Mouse (Mus musculus): ENCODE results near the gene Dtx1. TPM values are rescaled to one million over a fixed set of nuclear protein-coding genes. Genes with fewer than 3 reads are reported as not detected.
A peak's percentile ranks its signal among the peaks of the same experiment; 100 is the strongest.

The Dtx1 gene
- polyA plus RNA-seq, 1 experiment from 2014 or later: 6.8 TPM

DNA sequence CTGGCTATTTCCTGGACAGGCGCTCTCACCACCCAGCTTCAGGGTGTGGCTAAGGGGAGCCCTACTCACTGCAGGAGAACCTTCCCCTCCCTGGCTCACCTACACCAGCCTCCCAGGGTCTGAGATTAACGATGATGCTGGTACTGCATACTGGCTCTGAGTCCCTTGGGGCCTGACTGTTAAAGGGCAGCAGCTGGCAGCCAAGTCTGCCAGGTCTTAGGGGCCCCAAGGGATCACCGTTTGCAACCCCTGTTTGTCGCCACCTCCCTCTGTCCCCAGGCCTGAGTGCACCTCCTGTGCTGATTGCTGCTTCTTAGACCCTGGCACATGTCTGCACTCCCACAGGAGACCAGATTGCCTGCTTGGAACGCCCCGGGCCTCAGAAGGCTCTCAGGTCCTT, 7.3 kb downstream of the Dtx1 start:
- Histone ChIP-seq H3K4me2 (no peak overlapping the region), H3K27ac (no peak overlapping the region), H3K36me3 (no peaks in the 10 kb centered on the region), H3K27me3 (peaks cover 83% of the 10 kb centered on the region), H3K4me1 (replicated peaks) (peaks cover 43% of the 10 kb centered on the region), H3K9me3 (no peaks in the 10 kb centered on the region), H3K9ac (replicated peaks) (no peak overlapping the region), H3K4me3 (replicated peaks) (no peak overlapping the region)
- 42% methylated on average over 6 of the region's 6 CpGs for WGBS
- ATAC-seq (ENCODE audit: insufficient number of reproducible peaks, insufficient read depth, low FRiP score, low TSS enrichment, low read depth): no peak

DNA sequence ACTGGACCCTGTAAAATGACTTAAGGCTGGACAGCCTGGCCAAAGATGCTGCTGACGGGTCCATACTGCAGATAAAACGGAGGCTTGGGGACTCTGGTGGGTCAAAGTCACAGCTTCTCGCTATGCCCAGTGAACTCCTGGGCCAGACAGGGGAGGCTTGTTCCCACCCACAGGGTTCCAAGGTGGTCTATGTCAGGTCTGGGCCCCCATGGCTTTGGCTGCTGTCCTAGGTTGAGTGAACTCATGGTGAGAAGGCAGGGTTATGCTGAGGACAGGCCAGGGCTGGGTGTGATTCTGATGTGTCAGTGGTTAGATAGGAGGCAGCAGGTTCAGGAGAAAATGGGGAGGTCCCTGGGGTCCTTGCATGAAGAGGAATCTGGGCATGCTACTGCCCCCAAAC, 8.1 kb downstream of the Dtx1 start:
- Histone ChIP-seq H3K4me3 (replicated peaks) (no peak overlapping the region), H3K4me1 (replicated peaks) (peaks cover 51% of the 10 kb centered on the region), H3K9me3 (no peaks in the 10 kb centered on the region), H3K27ac (no peak overlapping the region), H3K36me3 (no peaks in the 10 kb centered on the region), H3K9ac (replicated peaks) (no peak overlapping the region), H3K4me2 (no peak overlapping the region), H3K27me3 (peaks cover 83% of the 10 kb centered on the region)
- ATAC-seq (ENCODE audit: insufficient number of reproducible peaks, insufficient read depth, low FRiP score, low TSS enrichment, low read depth): no peak
- 80% methylated on average over 3 of the region's 3 CpGs for WGBS

DNA sequence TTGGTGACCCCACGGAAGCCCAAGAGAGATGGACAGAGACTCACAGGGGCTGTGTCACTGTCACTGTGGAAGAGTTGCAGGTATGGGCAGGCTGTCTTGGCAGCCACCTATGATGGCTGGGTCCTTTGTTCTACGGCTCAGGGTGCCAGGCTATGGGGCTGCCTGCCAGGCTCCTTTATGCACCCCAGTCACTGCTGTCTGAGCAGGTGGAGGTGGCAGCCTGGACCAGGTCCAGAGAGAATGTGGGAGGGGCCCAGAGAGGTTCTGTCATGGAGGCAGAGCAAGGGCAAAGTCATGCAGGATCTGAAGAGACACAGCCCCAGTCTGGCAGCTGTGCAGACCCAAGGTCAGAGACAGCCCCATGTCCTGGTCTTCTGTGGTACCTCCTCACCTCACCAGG, 8.8 kb downstream of the Dtx1 start:
- no peak overlapping the region for H3K4me3 ChIP-seq (replicated peaks)
- no peaks in the 10 kb centered on the region for H3K9me3 ChIP-seq
- no peak for ATAC-seq (ENCODE audit: insufficient number of reproducible peaks, insufficient read depth, low FRiP score, low TSS enrichment, low read depth)
- H3K4me2 ChIP-seq: no peak overlapping the region
- peaks cover 83% of the 10 kb centered on the region for H3K27me3 ChIP-seq
- H3K4me1 ChIP-seq (replicated peaks): peaks cover 58% of the 10 kb centered on the region
- no peaks in the 10 kb centered on the region for H3K36me3 ChIP-seq
- no peak overlapping the region for H3K9ac ChIP-seq (replicated peaks)
- 88% methylated on average over 2 of the region's 2 CpGs for WGBS
- no peak overlapping the region for H3K27ac ChIP-seq

DNA sequence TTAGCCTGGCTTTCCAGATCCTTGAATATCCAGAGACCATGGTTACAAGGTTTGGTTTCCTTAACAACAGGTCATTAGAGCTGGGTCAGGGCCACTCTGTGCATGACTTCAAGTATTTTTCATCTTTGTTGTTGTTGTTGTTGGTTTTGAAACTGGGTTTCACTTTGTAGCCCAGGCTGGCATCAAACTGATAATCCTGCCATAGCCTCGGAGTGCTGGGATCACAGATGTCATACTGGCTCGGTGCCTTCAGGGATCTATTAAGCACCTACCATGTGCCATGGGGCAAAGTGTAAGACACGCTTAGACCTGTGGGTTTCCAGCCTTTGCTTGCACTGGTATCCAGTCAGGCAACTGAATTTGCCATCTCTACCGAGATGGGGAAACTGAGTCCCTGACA, 9.3 kb downstream of the Dtx1 start:
- no peak overlapping the region for H3K9ac ChIP-seq (replicated peaks)
- peaks cover 83% of the 10 kb centered on the region for H3K27me3 ChIP-seq
- peaks cover 63% of the 10 kb centered on the region for H3K4me1 ChIP-seq (replicated peaks)
- H3K36me3 ChIP-seq: no peaks in the 10 kb centered on the region
- no peak overlapping the region for H3K27ac ChIP-seq
- WGBS: 74% methylated on average over 4 of the region's 4 CpGs
- no peaks in the 10 kb centered on the region for H3K9me3 ChIP-seq
- no peak for ATAC-seq (ENCODE audit: insufficient number of reproducible peaks, insufficient read depth, low FRiP score, low TSS enrichment, low read depth)
- no peak overlapping the region for H3K4me3 ChIP-seq (replicated peaks)
- H3K4me2 ChIP-seq: no peak overlapping the region

DNA sequence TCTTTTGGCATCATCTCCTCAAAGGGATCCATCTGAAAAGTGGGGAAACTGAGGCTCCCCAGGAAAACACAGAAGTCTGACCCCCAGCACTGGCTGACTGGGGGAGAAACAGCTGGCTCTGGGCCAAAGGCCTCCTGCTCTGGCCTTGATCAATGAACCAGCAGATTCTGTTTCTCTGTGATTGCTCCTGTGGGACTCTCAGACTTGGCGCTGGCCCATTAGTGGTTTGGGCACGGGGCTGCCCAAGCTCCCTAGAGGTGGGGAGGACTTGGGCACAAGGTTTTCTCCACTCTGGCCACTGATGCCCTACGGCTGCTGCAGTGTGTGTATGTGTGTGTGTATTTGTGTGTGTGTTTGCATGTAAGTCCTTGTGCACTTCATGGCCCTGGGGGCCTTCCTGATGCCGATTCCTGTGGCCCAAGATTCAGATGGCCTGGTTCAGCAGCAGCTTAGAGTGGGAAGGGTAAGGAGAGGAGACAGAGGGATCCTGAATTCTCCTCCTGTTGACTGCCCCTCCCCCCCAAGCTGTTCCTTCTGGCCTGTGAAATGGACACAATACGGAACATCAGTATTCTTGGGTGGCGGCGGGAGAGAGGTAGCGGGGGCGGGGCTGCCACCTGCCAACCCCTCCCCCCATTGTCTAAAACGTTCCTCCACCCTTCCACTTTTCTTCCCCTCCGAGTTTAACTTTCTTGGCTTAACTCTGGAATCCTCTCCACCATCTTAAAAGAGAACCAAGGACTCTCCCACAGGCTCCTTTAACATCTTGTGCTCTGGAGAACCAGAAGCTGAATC, 10.5 kb downstream of the Dtx1 start:
- Histone ChIP-seq H3K4me1 (replicated peaks) (peaks cover 60% of the 10 kb centered on the region), H3K36me3 (no peaks in the 10 kb centered on the region), H3K27ac (no peak overlapping the region), H3K4me3 (replicated peaks) (no peak overlapping the region), H3K27me3 (peaks cover 85% of the 10 kb centered on the region), H3K9ac (replicated peaks) (no peak overlapping the region), H3K9me3 (no peaks in the 10 kb centered on the region), H3K4me2 (no peak overlapping the region)
- no peak for ATAC-seq (ENCODE audit: insufficient number of reproducible peaks, insufficient read depth, low FRiP score, low TSS enrichment, low read depth)
- 56% methylated on average over 11 of the region's 11 CpGs for WGBS

DNA sequence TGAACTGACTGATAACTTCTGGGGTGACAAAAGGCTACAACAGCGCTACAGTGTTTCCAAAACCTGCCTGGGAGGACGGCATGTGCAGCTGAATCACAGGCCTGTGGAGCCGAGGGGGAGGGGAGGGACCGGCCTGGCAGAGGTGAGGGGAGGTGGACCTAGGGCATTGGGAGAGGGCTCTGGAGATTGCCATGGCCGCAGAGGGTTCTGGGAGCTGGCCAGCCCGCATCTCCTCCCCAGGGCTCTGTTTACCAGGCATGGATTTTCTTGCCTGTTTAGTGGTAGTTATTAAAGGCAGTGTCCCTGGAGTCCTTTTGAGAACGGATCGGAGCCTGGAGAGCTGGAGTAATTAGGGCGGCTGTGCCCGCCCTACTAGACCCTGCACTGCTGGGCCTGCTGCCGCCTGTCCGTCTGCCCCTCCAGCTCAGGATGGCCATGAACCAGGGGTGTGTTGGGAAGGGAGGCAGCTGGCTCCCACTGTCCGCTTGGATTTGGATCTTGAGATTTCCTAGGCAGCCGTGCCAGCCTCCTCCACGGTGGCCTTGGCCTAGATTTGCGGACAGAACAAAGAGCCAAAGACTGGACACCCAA, 12.8 kb downstream of the Dtx1 start:
- Histone ChIP-seq H3K4me2 (peak overlapping the region; percentile 21; the same call in 1 of the 2 replicates), H3K4me1 (replicated peaks) (peaks cover 55% of the 10 kb centered on the region), H3K4me3 (replicated peaks) (no peak overlapping the region), H3K36me3 (no peaks in the 10 kb centered on the region), H3K9me3 (no peaks in the 10 kb centered on the region), H3K27me3 (peaks cover 86% of the 10 kb centered on the region), H3K9ac (replicated peaks) (no peak overlapping the region), H3K27ac (0 out of 2 replicates have a peak overlapping the region, but pooled peaks have one; percentile 50)
- ATAC-seq (ENCODE audit: insufficient number of reproducible peaks, insufficient read depth, low FRiP score, low TSS enrichment, low read depth): no peak
- WGBS: 28% methylated on average over 16 of the region's 16 CpGs

DNA sequence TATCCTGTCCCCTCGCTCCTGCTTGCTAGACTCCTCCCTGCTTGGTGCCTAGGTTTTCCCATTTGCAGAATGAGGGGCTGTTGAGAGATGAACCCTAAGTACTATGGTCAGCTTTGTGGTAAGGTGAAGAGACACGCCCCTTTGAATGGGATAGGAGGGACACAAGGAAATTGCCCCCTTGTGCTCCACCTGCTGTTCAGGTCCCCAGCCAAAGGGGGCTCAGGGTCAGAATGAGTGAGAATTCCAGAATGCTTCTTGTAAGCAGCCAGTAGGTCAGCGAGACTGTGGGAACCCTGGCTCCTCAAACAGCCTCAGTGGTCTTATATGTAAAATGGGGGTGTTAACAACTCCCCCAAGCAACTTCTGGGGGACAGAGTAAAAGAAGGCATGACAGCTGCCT, 13.5 kb downstream of the Dtx1 start:
- no peak for ATAC-seq (ENCODE audit: insufficient number of reproducible peaks, insufficient read depth, low FRiP score, low TSS enrichment, low read depth)

DNA sequence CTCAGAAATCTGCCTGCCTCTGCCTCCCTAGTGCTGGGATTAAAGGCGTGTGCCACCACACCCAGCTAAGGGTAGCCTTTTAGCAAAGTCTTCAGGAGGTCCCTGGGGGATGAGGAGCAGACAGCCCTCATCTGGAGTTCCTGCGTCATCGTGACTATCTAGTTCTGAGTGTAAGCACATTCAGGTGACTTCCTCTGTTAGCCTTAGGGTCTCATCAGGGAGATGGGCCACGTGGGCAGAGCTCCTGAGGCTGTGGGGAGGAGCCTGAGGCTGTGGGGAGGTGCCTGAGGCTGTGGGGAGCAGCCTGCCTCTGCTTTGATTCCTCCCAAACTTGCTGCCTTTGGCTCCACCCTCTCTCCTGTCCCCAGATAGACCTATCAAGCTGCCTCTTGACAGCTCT, 14.9 kb downstream of the Dtx1 start:
- no peak for ATAC-seq (ENCODE audit: insufficient number of reproducible peaks, insufficient read depth, low FRiP score, low TSS enrichment, low read depth)
- Histone ChIP-seq H3K9ac (replicated peaks) (no peak overlapping the region), H3K36me3 (no peaks in the 10 kb centered on the region; the same call in 1 of the 2 replicates), H3K27ac (no peak overlapping the region), H3K9me3 (no peaks in the 10 kb centered on the region), H3K4me1 (replicated peaks) (peaks cover 55% of the 10 kb centered on the region), H3K4me3 (replicated peaks) (no peak overlapping the region), H3K27me3 (peaks cover 94% of the 10 kb centered on the region), H3K4me2 (no peak overlapping the region)
- WGBS: 62% methylated on average over 4 of the region's 4 CpGs

More for the DNA sequence above, 13.5 kb downstream of the Dtx1 start:
- H3K4me3 ChIP-seq (replicated peaks): no peak overlapping the region
- 47% methylated on average over 3 of the region's 3 CpGs for WGBS
- H3K9ac ChIP-seq (replicated peaks): no peak overlapping the region
- no peaks in the 10 kb centered on the region for H3K9me3 ChIP-seq
- no peaks in the 10 kb centered on the region for H3K36me3 ChIP-seq
- no peak overlapping the region for H3K27ac ChIP-seq
- H3K27me3 ChIP-seq: peaks cover 86% of the 10 kb centered on the region
- peaks cover 55% of the 10 kb centered on the region for H3K4me1 ChIP-seq (replicated peaks)
- H3K4me2 ChIP-seq: no peak overlapping the region

DNA sequence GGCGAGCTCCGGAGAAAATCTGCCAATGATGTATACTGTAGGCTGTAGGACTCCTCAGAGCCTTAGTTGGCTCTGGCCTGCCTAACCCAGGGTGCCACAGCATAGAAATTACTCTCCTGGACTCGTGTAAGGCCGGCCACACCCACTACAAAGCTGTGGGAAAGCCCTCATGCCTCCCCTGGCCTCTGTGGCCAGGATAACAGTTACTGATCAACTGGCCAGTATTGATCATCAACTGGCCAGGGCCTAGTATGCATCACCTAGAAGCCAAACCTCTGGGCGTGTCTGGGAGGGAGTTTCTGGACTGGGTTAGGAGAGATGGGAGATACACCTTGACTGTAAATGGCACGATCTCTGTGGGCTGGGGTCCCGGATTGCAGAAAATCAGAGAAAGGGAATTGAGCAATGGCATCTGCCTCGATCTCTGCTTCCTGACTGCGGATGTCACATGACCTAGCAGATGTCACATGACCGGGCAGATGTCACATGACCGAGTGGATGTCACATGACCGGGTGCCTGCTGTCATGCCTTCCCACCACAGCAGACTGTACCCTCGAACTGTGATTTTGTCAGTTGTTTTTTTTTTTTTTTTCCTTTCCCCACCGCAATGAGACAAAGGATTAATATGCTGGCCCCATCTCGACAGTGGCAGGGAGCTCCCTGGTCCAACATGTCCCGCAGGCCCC, 15.5 kb downstream of the Dtx1 start:
- no peaks in the 10 kb centered on the region for H3K9me3 ChIP-seq
- no peak for ATAC-seq (ENCODE audit: insufficient number of reproducible peaks, insufficient read depth, low FRiP score, low TSS enrichment, low read depth)
- WGBS: 73% methylated on average over 16 of the region's 16 CpGs
- H3K36me3 ChIP-seq: no peaks in the 10 kb centered on the region; the same call in 1 of the 2 replicates
- H3K27me3 ChIP-seq: peaks cover 99% of the 10 kb centered on the region
- H3K9ac ChIP-seq (replicated peaks): no peak overlapping the region
- no peak overlapping the region for H3K27ac ChIP-seq
- H3K4me2 ChIP-seq: no peak overlapping the region
- peaks cover 53% of the 10 kb centered on the region for H3K4me1 ChIP-seq (replicated peaks)
- H3K4me3 ChIP-seq (replicated peaks): no peak overlapping the region

DNA sequence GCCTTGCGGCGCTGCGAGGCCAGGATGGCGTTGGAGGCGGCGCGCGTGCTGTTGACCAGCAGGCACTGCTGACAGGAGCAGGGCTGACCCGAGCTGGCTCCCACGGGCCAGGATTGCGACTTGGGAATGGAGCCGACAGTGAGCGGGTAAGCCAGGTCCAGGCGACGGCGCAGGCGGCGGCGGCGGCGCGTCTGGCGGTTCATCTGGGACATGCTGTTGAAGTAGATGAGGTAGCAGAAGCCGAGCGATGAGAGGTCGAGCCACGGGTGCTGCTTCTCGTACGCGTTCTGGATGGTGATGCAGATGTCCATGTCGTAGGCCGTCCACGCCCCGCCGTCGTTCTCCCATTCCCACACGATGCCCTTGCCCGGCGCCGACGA, 17.0 kb downstream of the Dtx1 start:
- ATAC-seq (ENCODE audit: insufficient number of reproducible peaks, insufficient read depth, low FRiP score, low TSS enrichment, low read depth): no peak
- Histone ChIP-seq H3K27ac (no peak overlapping the region), H3K9me3 (no peaks in the 10 kb centered on the region), H3K4me1 (replicated peaks) (peaks cover 44% of the 10 kb centered on the region), H3K4me2 (peak overlapping the region; percentile 51), H3K36me3 (no peaks in the 10 kb centered on the region; the same call in 1 of the 2 replicates), H3K9ac (replicated peaks) (no peak overlapping the region), H3K4me3 (replicated peaks) (peak overlapping the region; percentile 35), H3K27me3 (peaks cover 98% of the 10 kb centered on the region)
- 2% methylated on average over 41 of the region's 41 CpGs for WGBS

DNA sequence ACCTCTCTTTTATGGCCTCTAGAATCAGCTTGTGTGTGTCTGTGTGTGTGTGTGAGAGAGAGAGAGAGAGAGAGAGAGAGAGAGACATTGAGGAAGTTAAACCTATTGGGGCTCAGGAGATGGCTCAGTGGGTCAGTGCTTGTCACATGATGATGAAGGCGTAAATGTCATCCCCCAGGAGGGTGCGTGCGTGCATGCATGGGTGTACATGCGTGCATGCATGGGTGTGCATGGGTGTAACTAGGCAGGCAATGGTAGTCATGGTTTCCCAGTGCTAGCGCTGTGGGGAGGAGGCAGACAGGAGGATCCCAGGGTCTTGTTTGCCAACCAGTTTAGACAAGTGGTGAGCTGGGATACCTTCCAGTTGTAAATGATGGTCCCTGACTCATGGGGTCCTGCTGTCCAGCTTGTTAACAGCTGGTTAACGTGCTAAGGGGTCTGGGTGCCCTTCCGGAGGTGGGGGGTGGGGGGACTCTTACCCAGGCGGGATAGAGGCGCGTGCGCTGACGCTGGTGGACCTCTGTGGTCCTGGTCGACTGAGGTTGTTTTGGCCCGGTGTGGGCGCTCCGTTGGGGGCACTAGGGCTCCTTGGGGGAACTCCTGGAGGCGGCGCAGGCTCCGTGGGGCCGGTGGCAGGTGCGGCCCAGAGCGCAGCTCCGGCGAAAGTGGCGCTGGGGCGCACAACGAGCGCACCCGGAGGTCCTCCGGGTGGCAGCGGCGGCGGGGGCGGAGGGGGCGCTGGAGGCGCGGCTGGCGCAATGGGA, 17.6 kb downstream of the Dtx1 start:
- Histone ChIP-seq H3K4me1 (replicated peaks) (peaks cover 38% of the 10 kb centered on the region), H3K9me3 (no peaks in the 10 kb centered on the region), H3K4me3 (replicated peaks) (peak overlapping the region; percentile 35), H3K36me3 (no peaks in the 10 kb centered on the region; the same call in 1 of the 2 replicates), H3K4me2 (peak overlapping the region; percentile 51), H3K27ac (no peak overlapping the region), H3K9ac (replicated peaks) (no peak overlapping the region), H3K27me3 (peaks cover 93% of the 10 kb centered on the region)
- no peak for ATAC-seq (ENCODE audit: insufficient number of reproducible peaks, insufficient read depth, low FRiP score, low TSS enrichment, low read depth)
- 11% methylated on average over 38 of the region's 38 CpGs for WGBS

Measured in limb, embryonic 12.5 days (tissue).